Mouse (Mus musculus) large intestine, adult 2 months (tissue): Measurements from ENCODE around the gene Nsg2. TPM values are rescaled to one million over a fixed set of nuclear protein-coding genes. Genes with fewer than 3 reads are reported as not detected.
"Not testable (repeated sequence)": the region's sequence is repeated elsewhere in the genome, so short reads cannot be mapped to it uniquely, and the experiment has no call there.

ENCODE experiments used
- DNase-seq: peaks from one replicate; pipeline ENCODE4 v3.0.0-alpha.2; 2012; ENCODE audit warnings: low read depth, low spot score
- WGBS: fragments of 180-500 bp; shearing (Covaris S2); methylation state at CpG from one replicate; pipeline ENCODE4 v1.1.7; 2018; 5-methylcytosine and 5-hydroxymethylcytosine counted together
- polyA plus RNA-seq: library from polyadenylated mRNA; depleted of rRNA; stranded (reverse); fragments of >200 nt; gene quantifications from 2 replicates; pipeline ENCODE4 v1.2.3, GENCODE M21; 2012; rRNA removed

Gene Nsg2
- polyA plus RNA-seq: 4.3 and 5.1 TPM in 2 replicates

GRCm38 (mm10) chr11:32000281-32000680 is at the start of gene Nsg2:
Nsg2 (plus strand) TSS chr11:32000463.
- WGBS: 1% methylated on average over 16 of the region's 16 CpGs

DNA sequence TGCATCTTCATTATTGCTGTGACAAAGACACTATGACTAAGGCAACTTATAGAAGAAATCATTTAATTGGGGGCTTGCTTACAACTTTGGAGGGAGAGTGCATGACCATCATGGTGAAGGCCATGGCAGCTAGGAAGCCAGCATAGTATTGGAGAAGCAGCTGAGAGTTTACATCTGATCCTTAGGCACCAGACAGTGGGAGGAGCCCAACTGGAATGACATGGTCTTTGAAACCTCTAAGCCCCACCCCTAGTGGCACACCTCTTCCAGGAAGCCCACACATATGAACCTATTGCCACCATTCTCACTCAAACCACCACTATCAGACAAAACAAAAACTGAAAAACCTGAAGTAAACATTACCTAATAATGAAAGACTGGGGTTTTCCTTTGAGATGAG is 40.2 kb upstream of the Nsg2 start:
- DNase-seq: no peak

More at GRCm38 (mm10) chr11:32000281-32000680, at the start of gene Nsg2:
- DNase-seq: peak; percentile 36

DNA sequence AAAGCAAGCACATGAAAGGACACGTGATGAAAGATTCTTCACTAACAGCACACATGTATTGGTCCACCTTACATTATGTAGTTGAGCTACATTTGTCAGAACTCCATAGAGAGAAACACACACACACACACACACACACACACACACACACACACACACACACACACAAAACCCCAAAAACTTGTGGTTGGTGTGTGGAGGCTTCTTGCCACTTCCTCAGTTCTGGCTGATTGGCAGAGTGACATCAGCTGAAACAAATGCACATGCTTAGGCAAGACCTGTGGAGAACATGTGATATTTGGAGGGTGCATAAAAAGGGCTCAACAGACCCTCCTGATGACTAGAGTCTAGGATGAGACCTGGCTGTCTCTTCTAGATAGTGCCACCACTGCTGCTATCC is 36.3 kb upstream of the Nsg2 start:
- no peak for DNase-seq
- 84% methylated on average over 1 of the region's 1 CpGs for WGBS

DNA sequence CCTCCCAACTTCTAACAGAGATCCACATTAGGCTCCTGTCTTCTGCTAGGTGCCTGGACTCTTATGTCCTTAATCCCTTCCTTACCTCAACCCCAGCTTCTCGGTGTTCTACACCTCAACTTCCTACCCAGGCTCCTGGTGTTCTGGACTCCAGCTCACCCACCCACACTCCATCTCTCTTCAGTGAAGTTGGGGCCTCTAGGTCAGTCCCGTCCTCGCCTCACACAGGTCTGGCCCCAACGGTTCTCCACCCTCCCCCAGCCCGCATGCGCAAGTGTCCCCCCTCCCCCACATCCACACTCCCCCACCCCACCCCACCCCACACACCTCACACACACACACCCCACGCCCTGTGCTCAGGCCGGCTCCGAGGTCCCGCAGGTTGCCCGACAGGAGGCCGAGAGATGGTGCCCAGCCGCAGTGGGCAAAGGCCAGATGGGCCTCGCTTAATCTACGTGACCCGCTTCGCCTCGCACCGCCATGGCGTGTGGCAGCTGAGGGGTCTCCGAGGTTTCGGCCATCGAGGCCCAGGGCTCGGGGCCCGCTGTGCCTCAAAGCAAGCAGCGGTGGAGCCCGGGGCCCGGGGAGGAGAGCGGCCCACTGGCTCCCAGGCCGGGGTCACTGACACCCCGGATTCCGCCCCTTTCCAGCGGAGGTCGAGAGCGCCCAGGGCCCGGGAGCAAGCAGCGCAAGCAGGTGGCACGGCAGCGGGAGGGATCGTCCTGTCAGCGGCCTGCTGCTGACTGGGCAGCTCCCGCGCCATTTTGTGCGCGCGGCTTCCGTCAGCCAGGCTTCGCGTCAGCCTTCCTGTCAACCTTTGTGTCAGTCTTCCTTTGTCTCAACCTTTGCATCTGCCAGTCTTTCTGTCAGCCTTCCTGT is 34.8 kb upstream of the Nsg2 start, which contains the start of gene 4930524B15Rik:
Gene 4930524B15Rik (plus strand): TSS at position 337 of the 879 bp plus-strand sequence.
- WGBS: 59% methylated on average over 49 of the region's 49 CpGs
- DNase-seq: no peak

GRCm38 (mm10) chr11:31974132-31974531 is 26.1 kb upstream of the Nsg2 start:
- 66% methylated on average over 4 of the region's 4 CpGs for WGBS
- DNase-seq: no peak

GRCm38 (mm10) chr11:31974826-31975225 is 25.4 kb upstream of the Nsg2 start:
- no peak for DNase-seq
- WGBS: 18% methylated on average over 8 of the region's 8 CpGs

DNA sequence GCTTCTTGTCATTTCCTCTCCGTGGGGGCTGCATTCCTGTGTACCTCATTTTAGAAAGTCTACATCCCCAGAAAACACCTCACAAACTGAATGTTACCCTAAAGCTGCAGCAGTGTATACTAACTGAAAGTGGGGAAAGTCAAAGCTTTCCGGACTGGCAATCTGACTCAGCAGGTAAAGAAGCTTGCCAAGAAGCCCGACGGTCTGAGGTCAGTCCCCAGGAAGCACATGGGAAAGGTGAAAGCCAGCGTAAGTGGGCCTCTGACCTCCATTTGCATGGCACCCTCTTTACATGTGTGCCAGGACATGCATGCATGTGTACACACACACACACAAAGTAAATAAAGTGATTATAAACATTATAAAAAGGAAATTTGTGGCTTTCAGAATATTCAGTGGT is 24.6 kb upstream of the Nsg2 start:
- DNase-seq: no peak
- 71% methylated on average over 5 of the region's 5 CpGs for WGBS

- DNase-seq: no peak
- WGBS: 53% methylated on average over 5 of the region's 5 CpGs
Measured at GRCm38 (mm10) chr11:31976137-31976536, 24.1 kb upstream of the Nsg2 start.

DNA sequence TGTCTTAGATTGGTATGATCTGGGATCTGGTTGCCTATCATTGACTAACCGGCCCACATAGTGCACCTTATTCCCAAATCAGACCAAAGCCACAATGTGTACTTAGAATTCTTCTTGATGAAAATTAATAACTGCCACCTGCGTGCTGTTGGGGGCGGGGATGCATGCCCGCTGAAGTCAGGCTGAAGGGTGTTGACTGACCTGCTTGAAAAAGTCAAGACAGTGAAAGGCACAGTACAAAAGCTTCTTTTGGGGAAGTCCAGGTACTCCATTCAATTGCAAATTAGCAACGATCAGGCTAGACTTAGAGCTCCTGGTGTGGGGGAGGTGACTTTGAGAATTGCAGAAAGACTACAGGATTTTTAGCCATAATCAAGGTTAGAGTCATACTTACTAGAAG is 20.2 kb upstream of the Nsg2 start:
- WGBS: 95% methylated on average over 5 of the region's 5 CpGs
- not testable (repeated sequence) for DNase-seq

GRCm38 (mm10) chr11:31981830-31982229 is 18.4 kb upstream of the Nsg2 start:
- 77% methylated on average over 7 of the region's 7 CpGs for WGBS
- no peak for DNase-seq

- WGBS: 78% methylated on average over 13 of the region's 13 CpGs
- not testable (repeated sequence) for DNase-seq
Measured at GRCm38 (mm10) chr11:31982247-31982943, 17.9 kb upstream of the Nsg2 start.

GRCm38 (mm10) chr11:31983249-31983648 is 17.0 kb upstream of the Nsg2 start:
- DNase-seq: no peak

- DNase-seq: no peak
- 49% methylated on average over 2 of the region's 2 CpGs for WGBS
Measured at GRCm38 (mm10) chr11:31984786-31985185, 15.5 kb upstream of the Nsg2 start.

DNA sequence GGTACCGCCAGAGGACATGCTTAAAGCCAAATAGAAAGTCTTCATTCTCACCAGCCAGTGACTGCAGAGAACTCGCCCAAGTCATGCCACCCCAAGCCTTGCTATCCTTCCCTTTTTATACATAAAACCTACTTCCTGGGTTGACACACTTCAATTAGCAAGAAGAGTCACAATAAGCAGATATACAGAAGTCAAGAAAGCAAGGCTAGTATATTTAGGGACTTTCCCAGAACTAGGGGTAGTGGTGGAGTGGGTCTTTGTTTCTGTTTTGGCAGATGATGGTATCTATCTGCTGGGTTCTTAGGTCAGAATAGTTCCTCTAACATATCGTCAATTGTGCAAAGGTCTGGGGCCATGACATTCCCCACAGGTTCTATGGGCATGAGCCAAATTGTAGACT is 7.7 kb upstream of the Nsg2 start:
- DNase-seq: no peak
- 85% methylated on average over 3 of the region's 3 CpGs for WGBS

GRCm38 (mm10) chr11:31999716-32000115 is 547 bp upstream of the Nsg2 start:
- DNase-seq: no peak
- WGBS: 22% methylated on average over 2 of the region's 2 CpGs

DNA sequence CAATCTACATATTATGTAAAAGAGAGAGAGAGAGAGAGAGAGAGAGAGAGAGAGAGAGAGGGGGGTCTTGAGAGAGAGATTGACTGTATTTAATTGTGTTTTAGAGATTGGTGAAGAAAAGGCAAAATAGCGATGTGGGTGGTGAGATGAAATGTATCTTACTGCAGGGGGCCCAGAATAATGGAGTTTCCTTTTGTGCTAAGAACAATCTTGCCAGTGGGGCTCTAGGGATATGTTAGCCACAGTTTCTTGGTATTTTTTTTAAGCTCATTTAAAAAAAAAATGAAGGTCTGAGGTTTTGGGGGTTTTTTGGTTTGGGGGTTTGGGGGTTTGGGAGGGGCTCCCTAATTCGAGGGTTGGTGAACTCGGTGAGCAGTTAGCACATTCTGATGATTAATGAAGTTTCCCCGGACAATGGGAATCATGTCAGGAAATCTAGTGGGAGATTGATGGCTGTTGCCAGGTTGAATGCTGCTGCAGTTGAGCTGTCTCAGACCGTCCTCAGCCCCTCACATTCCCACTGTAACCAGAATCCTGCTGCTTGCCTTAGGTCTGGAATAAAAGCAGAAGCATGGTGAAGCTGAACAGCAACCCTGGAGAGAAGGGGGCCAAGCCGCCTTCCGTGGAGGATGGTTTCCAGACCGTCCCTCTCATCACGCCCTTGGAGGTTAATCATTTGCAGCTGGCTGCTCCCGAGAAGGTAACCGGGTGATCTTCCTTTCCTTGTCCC is 1.1 kb downstream of the Nsg2 start:
- no peak for DNase-seq
- 10% methylated on average over 11 of the region's 11 CpGs for WGBS

GRCm38 (mm10) chr11:32002670-32003072 is 2.4 kb downstream of the Nsg2 start:
- WGBS: 25% methylated on average over 5 of the region's 5 CpGs
- no peak for DNase-seq

DNA sequence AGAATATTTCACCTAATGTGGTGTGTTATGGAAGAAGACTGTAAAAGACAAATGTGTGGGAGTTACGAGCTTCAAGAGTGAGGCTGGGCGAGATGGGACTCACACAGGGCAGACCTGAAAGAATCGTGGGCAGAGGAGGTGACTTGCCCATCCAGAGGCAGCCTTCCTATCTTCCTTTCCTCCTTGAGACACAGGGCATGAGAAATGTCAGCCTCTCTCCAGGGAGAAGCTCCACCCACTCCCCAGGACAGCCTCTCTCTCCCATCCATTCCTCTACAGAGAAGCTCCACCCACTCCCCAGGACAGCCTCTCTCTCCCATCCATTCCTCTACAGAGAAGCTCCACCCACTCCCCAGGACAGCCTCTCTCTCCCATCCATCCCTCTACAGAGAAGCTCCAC is 7.8 kb downstream of the Nsg2 start:
- 86% methylated on average over 3 of the region's 3 CpGs for WGBS
- not testable (repeated sequence) for DNase-seq

DNA sequence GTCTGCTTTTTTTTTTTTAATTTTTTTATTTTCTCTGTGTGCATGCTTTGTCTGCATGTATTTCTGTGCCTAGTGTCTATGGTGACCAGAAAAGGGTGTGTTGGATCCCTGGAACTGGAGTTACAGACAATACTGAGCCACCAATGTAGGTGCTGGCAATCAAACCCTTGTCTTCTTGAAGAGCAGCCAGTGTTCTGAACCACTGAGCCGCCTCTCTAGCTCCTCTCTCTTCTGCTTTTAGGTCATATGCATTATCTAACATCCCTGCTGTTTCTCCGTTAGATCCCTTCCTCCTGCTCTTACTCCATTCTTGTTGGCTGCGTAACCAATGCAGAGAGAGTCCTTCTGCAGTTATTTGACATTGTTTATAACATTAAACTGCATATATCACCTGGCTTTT is 8.6 kb downstream of the Nsg2 start:
- no peak for DNase-seq
- WGBS: 86% methylated on average over 3 of the region's 3 CpGs

DNA sequence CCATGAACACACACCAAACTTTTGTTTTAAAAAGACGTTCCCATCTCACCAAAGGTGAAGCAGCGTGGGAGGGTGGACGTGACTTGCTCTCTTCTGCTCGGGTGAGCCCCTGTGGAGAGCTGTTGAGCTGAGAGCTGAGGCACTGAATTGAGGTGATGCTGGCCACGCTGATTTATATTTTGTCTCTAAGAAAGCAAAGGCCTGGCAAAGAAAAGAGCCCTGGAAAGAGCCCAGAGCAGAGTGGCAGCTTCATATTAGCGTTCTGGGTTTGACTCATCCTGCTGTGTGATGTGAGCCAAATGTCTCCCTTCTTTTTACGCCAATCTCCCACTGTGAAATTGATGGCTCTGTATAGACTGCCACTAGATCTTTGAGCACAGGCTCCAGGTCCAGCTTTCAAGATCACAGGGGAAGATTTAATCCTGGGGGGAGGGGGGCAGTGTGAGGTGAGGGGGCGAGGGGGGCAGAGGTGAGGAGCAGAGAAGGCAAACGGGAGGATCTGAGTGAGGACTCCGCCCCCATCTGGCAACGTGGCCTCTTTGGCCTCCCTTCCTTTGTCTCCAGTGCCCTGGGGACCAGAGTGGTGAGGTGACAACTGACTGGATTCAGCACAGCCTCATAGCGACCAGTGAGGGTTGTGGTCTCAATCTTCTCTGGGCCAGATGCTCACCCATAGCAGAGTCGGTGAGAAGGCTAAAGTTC is 9.8 kb downstream of the Nsg2 start:
- 45% methylated on average over 13 of the region's 13 CpGs for WGBS
- DNase-seq: no peak
